Comparison of ENCODE assay signal across 9 mouse cellular contexts in genomic region chr12:80760396-80760801, GRCm38 (mm10). TPM values are rescaled to one million over a fixed set of nuclear protein-coding genes. Genes with fewer than 3 reads are reported as not detected.
A peak's percentile ranks its signal among the peaks of the same experiment; 100 is the strongest.
DNase-seq lines count a peak whose midpoint lies in the region; ATAC-seq and TF ChIP-seq lines count a peak whose summit lies in the region.
"Had no signal": no experiment of that assay in that cellular context is flagged by ENCODE, and none has a peak within 500 bp of the region (broad histone marks: within the 10 kb centered on the region; RNA-seq: fewer than 3 reads in every experiment).

Gene Ccdc177 (minus strand): TSS chr12:80760687.

- no peaks in the 10 kb centered on the region for H3K36me3 ChIP-seq in ES-Bruce4 (ENCODE audit: control insufficient read depth, insufficient read depth, low read length, poor library complexity, severe bottlenecking)
- H3K36me3 ChIP-seq in forebrain, embryonic 15.5 days = peaks cover 37% of the 10 kb centered on the region
- H3K36me3 ChIP-seq in liver, embryonic 14.5 days (replicated peaks; ENCODE audit: control insufficient read depth, insufficient read depth, low read depth) = no peaks in the 10 kb centered on the region
- H3K36me3 ChIP-seq in neural tube, embryonic 14.5 days (ENCODE audit: control insufficient read depth, insufficient read depth, low read length) = peaks cover 21% of the 10 kb centered on the region; the same call in 1 of the 2 replicates

- TF ChIP-seq CTCF in ES-Bruce4 (IDR thresholded peaks at IDR 0.05; ENCODE audit: low read depth, low read length) = peak; percentile 86
- TF ChIP-seq CTCF in liver, embryonic 14.5 days (IDR thresholded peaks at IDR 0.05; ENCODE audit: low read depth) = peak; percentile 93

- H3K27ac ChIP-seq in ES-Bruce4 (ENCODE audit: insufficient read depth, low read length) = no peak within 1 kb of the TSS
- H3K27ac ChIP-seq in forebrain, embryonic 15.5 days (replicated peaks) = peak within 1 kb of the TSS; percentile 98
- no peak within 1 kb of the TSS for H3K27ac ChIP-seq in liver, embryonic 14.5 days
- H3K27ac ChIP-seq in neural tube, embryonic 14.5 days (ENCODE audit: low read depth, low read length) = peak within 1 kb of the TSS; percentile 96

- peak; percentile 78 for ATAC-seq in forebrain, embryonic 15.5 days (replicated peaks)
- no peak for ATAC-seq in liver, embryonic 14.5 days (ENCODE audit: insufficient read depth)
- peak; percentile 61 for ATAC-seq in neural tube, embryonic 14.5 days (ENCODE audit: low read depth)

- peak within 1 kb of the TSS; percentile 78 for H3K4me3 ChIP-seq in ES-Bruce4 (ENCODE audit: low read depth, low read length)
- H3K4me3 ChIP-seq in forebrain, embryonic 15.5 days = peak within 1 kb of the TSS; percentile 75
- H3K4me3 ChIP-seq in liver, embryonic 14.5 days (ENCODE audit: insufficient read depth in 1 of 2, low read depth in 2 of 2, low read length in 2 of 2) = peak within 1 kb of the TSS in 1 of 2 experiments; percentile 21; a peak in 1 of 4 replicates
- peak within 1 kb of the TSS; percentile 66 for H3K4me3 ChIP-seq in neural tube, embryonic 14.5 days (ENCODE audit: low read depth, low read length)
- H3K4me3 ChIP-seq: erythroblast, embryonic 14.5 days had no signal

- TF ChIP-seq EP300 in ES-Bruce4 (IDR thresholded peaks at IDR 0.05; ENCODE audit: insufficient read depth, low read depth, low read length) = no peak
- TF ChIP-seq EP300 in liver, embryonic 14.5 days (IDR thresholded peaks at IDR 0.05; ENCODE audit: low read depth) = no peak

- intact Hi-C loops in heart, postnatal 14 days (cut with DNase I) = loop anchor here (2.0 kb wide), 2 partner anchors 32 to 602 kb away; no protein-coding TSS in a partner anchor

- 0% methylated on average over 24 of the region's 24 CpGs for WGBS in forebrain, embryonic 15.5 days
- WGBS in liver, embryonic 14.5 days (ENCODE audit: insufficient replicate concordance) = 1% methylated on average over 24 of the region's 24 CpGs
- WGBS in neural tube, embryonic 14.5 days = 0% methylated on average over 24 of the region's 24 CpGs

- no peaks in the 10 kb centered on the region for H3K4me1 ChIP-seq in ES-Bruce4 (ENCODE audit: control insufficient read depth, insufficient read depth, low read length)
- H3K4me1 ChIP-seq in forebrain, embryonic 15.5 days = peaks cover 17% of the 10 kb centered on the region
- H3K4me1 ChIP-seq in liver, embryonic 14.5 days (replicated peaks; ENCODE audit: control insufficient read depth in 2 of 2, insufficient read depth in 2 of 2, low read length in 1 of 2) = 0 out of 4 replicates have a peak, but pooled peaks cover 0 to 3% of the 10 kb centered on the region in 2 experiments
- peaks cover 26% of the 10 kb centered on the region for H3K4me1 ChIP-seq in neural tube, embryonic 14.5 days (ENCODE audit: control insufficient read depth, insufficient read depth, low read length)

- peaks cover 4% of the 10 kb centered on the region for H3K9me3 ChIP-seq in ES-Bruce4 (replicated peaks; ENCODE audit: control insufficient read depth, insufficient read depth, low read length, poor library complexity, severe bottlenecking)
- H3K9me3 ChIP-seq in forebrain, embryonic 15.5 days = peaks cover 28% of the 10 kb centered on the region
- H3K9me3 ChIP-seq in liver, embryonic 14.5 days (ENCODE audit: control insufficient read depth, low read length) = no peaks in the 10 kb centered on the region
- no peaks in the 10 kb centered on the region for H3K9me3 ChIP-seq in neural tube, embryonic 14.5 days (ENCODE audit: control insufficient read depth, low read length)

- peaks cover 28% of the 10 kb centered on the region for H3K27me3 ChIP-seq in ES-Bruce4 (ENCODE audit: control insufficient read depth, insufficient read depth, low read length, poor library complexity, severe bottlenecking)
- no peaks in the 10 kb centered on the region for H3K27me3 ChIP-seq in forebrain, embryonic 15.5 days
- H3K27me3 ChIP-seq in liver, embryonic 14.5 days (ENCODE audit: control insufficient read depth, insufficient read depth, low read length) = peaks cover 66% of the 10 kb centered on the region
- no peaks in the 10 kb centered on the region for H3K27me3 ChIP-seq in neural tube, embryonic 14.5 days (ENCODE audit: control insufficient read depth, insufficient read depth, low read length)

- H3K9ac ChIP-seq in ES-Bruce4 (ENCODE audit: low read depth, poor library complexity, severe bottlenecking) = peak within 1 kb of the TSS; percentile 64
- H3K9ac ChIP-seq in forebrain, embryonic 15.5 days (replicated peaks) = peak within 1 kb of the TSS; percentile 88
- no peak within 1 kb of the TSS for H3K9ac ChIP-seq in liver, embryonic 14.5 days (replicated peaks)
- H3K9ac ChIP-seq in neural tube, embryonic 14.5 days (replicated peaks; ENCODE audit: low read depth, low read length) = peak within 1 kb of the TSS; percentile 90

- TF ChIP-seq POLR2A in ES-Bruce4 (IDR thresholded peaks at IDR 0.05; ENCODE audit: insufficient read depth, low read length) = no peak

- peak within 1 kb of the TSS; percentile 53 for H3K4me2 ChIP-seq in forebrain, embryonic 15.5 days (replicated peaks)
- peak within 1 kb of the TSS; percentile 15; the same call in 1 of the 2 replicates for H3K4me2 ChIP-seq in liver, embryonic 14.5 days (ENCODE audit: low read depth)
- H3K4me2 ChIP-seq in neural tube, embryonic 14.5 days (ENCODE audit: low read depth, low read length) = peak within 1 kb of the TSS; percentile 62

- DNase-seq in cerebellum, adult 11 months = peak; percentile 87
- DNase-seq in heart, postnatal 14 days = peak; percentile 80 to 84
- DNase-seq in kidney, postnatal 4 days = peak; percentile 89 to 90
- peak; percentile 45 to 55 (median 46) for DNase-seq in liver, embryonic 14.5 days (ENCODE audit: low read depth in 3 of 3, low spot score in 3 of 3)
- peak; percentile 89 for DNase-seq in testis, postnatal 10 days (ENCODE audit: low spot score)

RNA-seq across cellular contexts. Expression of gene Ccdc177, which starts in this region (rescaled TPM):
- polyA plus RNA-seq in ES-Bruce4 (2011; ENCODE audit: insufficient read depth, insufficient read length, low read depth, missing spikeins) = not detected in 2 replicates
- polyA plus RNA-seq in forebrain, embryonic 15.5 days (2015; fragmentation: Nextera tagmentation; extraction: Ambion mirVana) = 6.2 and 7.4 TPM in 2 replicates
- under 1 TPM in 1 of 2 experiments, not detected in 1; 0.07 TPM for total RNA-seq in heart, postnatal 14 days (2021)
- 0.01 TPM in 1 of 2 replicates, not detected in the other for polyA plus RNA-seq in liver, embryonic 14.5 days (2012; rRNA removed)
- polyA plus RNA-seq in liver, embryonic 14.5 days (2014; fragmentation: Nextera tagmentation; extraction: Ambion mirVana) = not detected in 2 replicates
- 3.1 and 3.6 TPM in 2 replicates for polyA plus RNA-seq in neural tube, embryonic 14.5 days (2014; fragmentation: Nextera tagmentation; extraction: Ambion mirVana)
- polyA plus RNA-seq: erythroblast, embryonic 14.5 days had no signal

Comparison
In these comparisons a context has a peak if more than half of its experiments do, and no peak if none do; other contexts are left out.
1. Peak in DNase-seq in heart, postnatal 14 days; RNA of the gene not detected or under 1 TPM.
2. Peak in DNase-seq and H3K4me2 ChIP-seq in liver, embryonic 14.5 days; RNA of the gene not detected or under 1 TPM.
3. H3K27ac ChIP-seq: peak in forebrain, embryonic 15.5 days (single experiment) and neural tube, embryonic 14.5 days (single experiment); none in ES-Bruce4 (single experiment) and liver, embryonic 14.5 days (single experiment).
4. Peak in every context shown above with its lines, with median percentiles within 50 percentile points of each other: DNase-seq and H3K4me2 ChIP-seq.